Mouse (Mus musculus): ENCODE results near the gene Crk. TPM values are rescaled to one million over a fixed set of nuclear protein-coding genes. Genes with fewer than 3 reads are reported as not detected.

Crk gene
- polyA plus RNA-seq, 1 experiment from 2014 or later, result 105 TPM

DNA sequence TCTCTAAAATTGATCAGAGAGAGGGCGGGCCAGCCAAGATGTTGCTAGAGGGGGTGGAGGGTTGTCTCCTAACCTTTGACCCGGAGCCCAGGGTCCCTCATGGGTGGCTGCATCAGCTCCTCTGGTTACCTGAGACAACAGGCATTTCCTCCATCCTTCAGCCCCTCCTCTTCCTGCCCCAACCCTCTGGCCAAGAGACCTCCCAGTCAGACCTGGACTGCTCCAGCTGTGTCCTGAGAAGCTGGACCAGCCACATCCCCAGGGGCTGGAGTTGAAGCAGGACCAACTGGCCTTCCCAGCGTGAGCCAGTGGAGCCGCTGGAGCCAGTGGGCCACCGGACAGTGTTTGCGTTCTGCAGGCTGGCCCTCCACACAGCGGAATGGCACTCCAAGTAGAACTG is 28.7 kb upstream of the Crk start, which contains the start of gene Myo1c:
TSS of gene Myo1c (plus strand) at position 194 of the 400 bp plus-strand sequence.
- Histone ChIP-seq H3K27ac (replicated peaks) (peak within 1 kb of the TSS; percentile 85), H3K4me3 (replicated peaks) (peak within 1 kb of the TSS; percentile 59), H3K4me1 (peaks cover 64% of the 10 kb centered on the region), H3K36me3 (no peaks in the 10 kb centered on the region), H3K27me3 (no peaks in the 10 kb centered on the region), H3K9me3 (replicated peaks) (no peaks in the 10 kb centered on the region), H3K9ac (peak within 1 kb of the TSS; percentile 54; the same call in 1 of the 2 replicates), H3K4me2 (replicated peaks) (peak within 1 kb of the TSS; percentile 88)
- WGBS, result 61% methylated on average over 7 of the region's 7 CpGs
- ATAC-seq (ENCODE audit: insufficient number of reproducible peaks, low FRiP score, low TSS enrichment, low read depth), result no peak

DNA sequence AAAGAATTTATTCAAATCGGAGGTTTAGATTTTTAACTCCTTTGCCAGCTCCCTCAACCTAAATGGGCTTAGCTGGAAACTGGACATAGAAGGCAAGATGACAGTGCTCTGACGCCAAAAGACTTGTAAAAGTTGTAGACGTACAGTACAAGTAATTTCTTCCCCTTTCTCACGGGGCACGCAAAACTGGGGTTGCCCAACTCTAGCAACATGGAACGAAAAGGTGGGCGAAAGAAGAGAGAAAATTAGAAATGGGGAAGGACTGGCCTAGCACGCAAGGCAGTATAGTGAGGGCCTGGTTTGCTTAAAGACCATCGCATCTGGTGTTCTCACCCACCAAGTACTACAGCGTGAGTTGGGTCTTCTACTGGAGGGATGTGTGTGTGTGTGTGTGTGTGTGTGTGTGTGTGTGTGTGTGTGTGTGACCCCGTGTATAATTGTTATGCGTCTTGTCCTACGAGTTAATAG is 28.1 kb upstream of the Crk start:
- no peak for ATAC-seq (ENCODE audit: insufficient number of reproducible peaks, low FRiP score, low TSS enrichment, low read depth)
- H3K27ac ChIP-seq (replicated peaks), result peak overlapping the region; percentile 28; the same call in 1 of the 2 replicates
- H3K27me3 ChIP-seq, result no peaks in the 10 kb centered on the region

DNA sequence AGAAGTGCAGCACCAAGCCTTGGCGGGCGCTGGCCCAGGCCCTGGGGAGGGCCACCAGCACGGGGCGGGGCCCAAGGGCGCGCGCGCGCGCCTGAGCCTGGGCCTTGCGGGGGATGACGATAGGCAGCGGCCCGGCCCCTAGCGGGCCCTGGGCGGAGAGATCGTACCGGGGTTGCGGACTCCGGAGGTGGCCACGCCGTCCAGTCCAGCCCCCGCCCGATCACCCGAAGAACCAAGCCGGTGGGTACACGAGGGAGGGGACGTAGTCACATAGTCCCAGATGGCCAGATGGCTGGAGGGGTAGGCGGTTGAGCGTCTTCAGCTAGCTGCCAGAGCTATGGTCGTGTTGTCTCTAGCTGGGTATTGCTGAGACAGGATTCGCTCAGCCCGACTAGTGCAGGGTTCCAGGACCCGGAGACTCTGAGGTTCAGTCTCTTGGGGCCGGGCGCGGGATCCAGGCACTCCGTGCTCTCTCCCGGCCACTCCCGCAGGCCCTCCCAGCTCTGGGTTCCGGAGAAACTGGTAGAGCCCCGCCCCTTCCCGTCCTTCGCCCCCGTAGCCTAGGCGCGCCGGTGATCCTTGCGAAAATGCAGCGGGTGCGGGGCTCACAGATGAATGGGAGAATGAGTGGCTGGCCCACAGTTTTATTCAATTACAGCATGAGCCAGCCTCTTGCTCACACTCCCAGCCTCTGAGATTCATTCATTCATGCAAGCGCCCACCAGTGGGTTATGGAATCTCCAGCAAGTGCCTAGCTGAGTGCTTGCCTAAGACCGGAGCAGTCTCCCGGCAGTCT is 27.4 kb upstream of the Crk start:
- Histone ChIP-seq H3K27ac (replicated peaks) (peak overlapping the region; percentile 85), H3K27me3 (no peaks in the 10 kb centered on the region), H3K36me3 (no peaks in the 10 kb centered on the region), H3K9ac (peak overlapping the region; percentile 54), H3K9me3 (replicated peaks) (no peaks in the 10 kb centered on the region), H3K4me2 (replicated peaks) (peak overlapping the region; percentile 88), H3K4me1 (peaks cover 75% of the 10 kb centered on the region), H3K4me3 (replicated peaks) (peak overlapping the region; percentile 59)
- WGBS, result under 1% methylated on average over 54 of the region's 54 CpGs
- peak; percentile 59 for ATAC-seq (ENCODE audit: insufficient number of reproducible peaks, low FRiP score, low TSS enrichment, low read depth)

More for the DNA sequence above, 28.1 kb upstream of the Crk start:
- Histone ChIP-seq H3K9me3 (replicated peaks) (no peaks in the 10 kb centered on the region), H3K4me2 (replicated peaks) (peak overlapping the region; percentile 88), H3K4me1 (peaks cover 68% of the 10 kb centered on the region), H3K36me3 (no peaks in the 10 kb centered on the region), H3K9ac (peak overlapping the region; percentile 54; the same call in 1 of the 2 replicates), H3K4me3 (replicated peaks) (peak overlapping the region; percentile 59)
- WGBS, result 39% methylated on average over 13 of the region's 13 CpGs

DNA sequence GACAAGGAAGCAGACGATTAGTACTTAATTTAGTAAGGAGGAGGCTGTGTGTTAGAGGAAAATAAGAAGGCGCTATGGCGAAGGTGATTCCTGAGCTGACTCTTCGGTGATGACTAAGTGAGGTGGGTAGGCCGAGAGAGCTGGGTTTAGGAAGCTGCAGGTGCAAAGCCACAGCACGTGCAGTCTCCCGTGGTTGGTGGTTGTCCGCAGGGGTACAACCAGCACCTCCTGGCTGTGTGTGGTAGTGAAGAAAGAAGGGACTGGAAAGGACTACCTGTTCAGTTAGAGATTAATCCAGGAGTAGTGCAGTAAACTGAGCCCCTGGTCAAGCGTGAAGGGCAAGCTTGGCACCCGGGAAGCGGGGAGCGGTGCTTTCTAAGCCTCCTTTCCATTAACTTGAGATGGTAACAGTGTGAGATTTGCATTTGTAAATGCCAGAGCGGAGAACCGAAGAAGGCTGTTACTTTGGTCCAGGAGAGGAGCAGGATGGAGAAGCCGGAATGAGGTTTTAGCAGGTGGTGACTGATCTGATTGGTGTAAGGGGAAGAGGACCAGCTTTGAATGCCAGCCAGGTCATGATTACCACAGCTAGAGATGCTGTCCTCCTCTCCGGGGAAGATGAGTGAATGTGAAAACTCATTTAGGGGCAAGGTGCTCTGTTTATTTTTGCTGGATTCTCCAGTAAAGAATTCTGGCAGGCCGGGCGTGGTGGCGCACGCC is 26.7 kb upstream of the Crk start:
- peak overlapping the region; percentile 59 for H3K4me3 ChIP-seq (replicated peaks)
- H3K27ac ChIP-seq (replicated peaks), result peak overlapping the region; percentile 85
- H3K27me3 ChIP-seq, result no peaks in the 10 kb centered on the region
- WGBS, result 28% methylated on average over 20 of the region's 20 CpGs
- H3K4me1 ChIP-seq, result peaks cover 77% of the 10 kb centered on the region
- ATAC-seq (ENCODE audit: insufficient number of reproducible peaks, low FRiP score, low TSS enrichment, low read depth), result no peak
- H3K9ac ChIP-seq, result no peak overlapping the region
- 0 out of 2 replicates have a peak, but pooled peaks cover 4% of the 10 kb centered on the region for H3K36me3 ChIP-seq
- H3K9me3 ChIP-seq (replicated peaks), result no peaks in the 10 kb centered on the region
- H3K4me2 ChIP-seq (replicated peaks), result peak overlapping the region; percentile 88

DNA sequence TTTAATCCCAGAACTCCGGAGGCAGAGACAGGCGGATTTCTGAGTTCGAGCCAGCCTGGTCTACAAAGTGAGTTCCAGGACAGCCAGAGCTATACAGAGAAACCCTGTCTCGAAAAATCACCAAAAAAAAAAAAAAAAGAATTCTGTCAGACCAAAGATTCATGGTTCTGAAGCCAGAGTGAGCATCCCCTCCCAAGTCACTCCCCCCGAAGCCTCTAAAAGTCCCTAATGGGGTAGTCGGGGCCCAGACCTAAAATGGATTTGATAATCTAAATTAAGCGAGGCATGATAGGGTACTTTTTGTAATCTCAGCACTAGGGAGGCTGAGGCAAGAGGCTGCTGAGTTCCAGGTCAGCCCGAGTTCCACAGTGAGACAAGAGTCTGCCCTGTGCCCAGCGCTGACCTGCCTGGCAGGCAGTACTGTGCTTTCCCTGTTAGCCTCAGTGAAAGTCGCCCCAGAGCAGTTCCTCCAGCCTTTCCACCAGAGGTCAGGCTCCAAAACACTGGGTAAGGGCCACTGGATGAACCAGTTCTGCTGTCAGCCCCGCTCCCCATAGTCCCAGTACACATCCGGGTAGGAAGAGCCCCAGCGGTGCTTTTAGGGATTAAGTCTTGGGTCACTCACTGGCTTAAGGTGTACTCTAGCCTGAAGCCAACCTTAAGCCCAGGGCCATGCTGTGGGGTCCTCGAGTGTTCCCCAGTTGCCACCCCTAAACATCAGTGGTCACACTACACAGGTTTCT is 25.9 kb upstream of the Crk start:
- peak overlapping the region; percentile 88 for H3K4me2 ChIP-seq (replicated peaks)
- 36% methylated on average over 14 of the region's 14 CpGs for WGBS
- no peaks in the 10 kb centered on the region for H3K27me3 ChIP-seq
- H3K36me3 ChIP-seq, result peaks cover 6% of the 10 kb centered on the region; the same call in 1 of the 2 replicates
- peak overlapping the region; percentile 41; the same call in 1 of the 2 replicates for H3K9ac ChIP-seq
- H3K27ac ChIP-seq (replicated peaks), result peak overlapping the region; percentile 90
- H3K9me3 ChIP-seq (replicated peaks), result no peaks in the 10 kb centered on the region
- ATAC-seq (ENCODE audit: insufficient number of reproducible peaks, low FRiP score, low TSS enrichment, low read depth), result no peak
- H3K4me1 ChIP-seq, result peaks cover 73% of the 10 kb centered on the region
- peak overlapping the region; percentile 55 for H3K4me3 ChIP-seq (replicated peaks)

DNA sequence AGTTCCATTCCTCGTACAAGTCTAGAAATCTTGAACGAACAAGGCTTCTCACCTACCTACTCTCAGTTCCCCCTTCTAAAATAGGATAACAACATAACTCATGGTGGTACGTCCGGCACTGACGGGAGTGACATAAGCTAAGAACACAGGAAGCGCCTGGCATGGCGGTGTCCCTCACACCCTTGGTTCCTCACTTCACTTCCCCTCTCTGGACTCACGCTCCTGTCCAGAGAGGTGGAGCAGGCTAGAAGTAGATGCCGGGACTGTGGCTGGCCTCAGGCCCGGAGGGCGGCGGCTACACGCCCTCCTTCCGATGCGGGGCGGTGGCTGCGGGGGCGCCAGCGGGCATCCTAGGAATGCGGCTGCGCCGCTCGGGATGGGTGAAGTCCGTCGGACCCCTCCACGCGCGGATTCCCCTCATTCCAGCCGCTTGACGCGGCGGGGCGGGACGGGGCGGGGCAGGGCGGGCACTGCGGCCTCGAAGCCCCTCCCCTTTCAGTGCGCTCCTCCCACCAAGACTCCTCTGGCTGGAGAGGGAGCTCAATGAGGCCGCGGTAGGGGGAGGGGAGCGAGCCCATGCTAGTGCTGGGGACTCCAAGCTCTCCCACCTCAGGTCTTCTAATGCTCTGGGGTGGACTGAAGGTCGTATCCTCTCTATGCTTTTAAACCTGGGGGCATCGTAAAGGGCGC is 25.1 kb upstream of the Crk start:
- Histone ChIP-seq H3K27ac (replicated peaks) (peak overlapping the region; percentile 90), H3K4me1 (peaks cover 73% of the 10 kb centered on the region), H3K9ac (peak overlapping the region; percentile 41), H3K36me3 (peaks cover 14% of the 10 kb centered on the region), H3K4me3 (replicated peaks) (peak overlapping the region; percentile 55), H3K9me3 (replicated peaks) (no peaks in the 10 kb centered on the region), H3K4me2 (replicated peaks) (peak overlapping the region; percentile 88), H3K27me3 (no peaks in the 10 kb centered on the region)
- under 1% methylated on average over 43 of the region's 45 CpGs for WGBS
- ATAC-seq (ENCODE audit: insufficient number of reproducible peaks, low FRiP score, low TSS enrichment, low read depth), result peak; percentile 73

DNA sequence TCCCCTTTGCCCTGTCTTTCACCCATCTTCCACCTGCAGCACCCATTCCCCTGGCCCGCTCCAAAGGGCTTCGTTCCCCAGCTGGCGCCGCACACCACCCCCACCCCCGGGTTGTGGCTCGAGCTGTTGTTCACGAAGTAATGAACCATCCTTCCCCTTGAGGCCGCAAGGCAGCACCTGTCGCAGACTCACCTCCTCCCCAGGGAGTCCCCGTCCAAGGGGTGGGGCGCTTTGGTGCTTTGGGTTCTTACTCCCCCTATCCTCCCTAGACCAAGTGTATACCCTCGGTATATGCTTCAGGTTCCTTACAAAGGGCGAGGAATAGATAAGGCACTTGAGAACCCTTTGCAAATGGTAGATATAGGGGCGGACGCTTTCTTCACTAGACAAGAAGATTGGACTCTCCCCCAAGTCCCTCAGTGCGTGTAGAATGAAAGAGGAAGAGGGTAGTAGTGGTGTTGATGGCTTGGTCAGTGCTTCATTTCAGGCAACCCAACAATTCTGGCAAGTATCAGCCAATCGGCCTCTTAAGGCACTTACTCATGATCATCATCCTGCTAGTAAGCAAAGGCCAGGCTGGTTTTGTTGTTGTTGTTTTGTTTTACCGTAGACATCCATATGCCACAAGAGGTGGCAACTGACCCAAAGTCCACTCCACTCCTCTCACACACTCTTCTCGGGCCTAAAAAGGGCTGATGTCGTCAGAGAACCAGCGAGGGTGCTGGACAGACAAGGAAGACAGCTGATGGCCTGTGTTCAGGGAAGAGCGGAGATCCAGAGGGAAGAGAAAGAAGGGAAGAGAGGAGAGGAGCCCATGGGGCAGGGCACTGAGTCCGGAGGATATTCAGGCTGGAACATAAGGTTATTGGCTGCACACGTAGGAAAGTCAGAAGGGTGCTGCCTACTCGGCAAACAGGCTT is 24.3 kb upstream of the Crk start:
- Histone ChIP-seq H3K27me3 (no peaks in the 10 kb centered on the region), H3K4me2 (replicated peaks) (peak overlapping the region; percentile 88), H3K4me3 (replicated peaks) (peak overlapping the region; percentile 77), H3K27ac (replicated peaks) (peak overlapping the region; percentile 90), H3K4me1 (peaks cover 73% of the 10 kb centered on the region), H3K9ac (no peak overlapping the region), H3K9me3 (replicated peaks) (no peaks in the 10 kb centered on the region), H3K36me3 (peaks cover 22% of the 10 kb centered on the region)
- no peak for ATAC-seq (ENCODE audit: insufficient number of reproducible peaks, low FRiP score, low TSS enrichment, low read depth)
- WGBS, result 40% methylated on average over 25 of the region's 25 CpGs

DNA sequence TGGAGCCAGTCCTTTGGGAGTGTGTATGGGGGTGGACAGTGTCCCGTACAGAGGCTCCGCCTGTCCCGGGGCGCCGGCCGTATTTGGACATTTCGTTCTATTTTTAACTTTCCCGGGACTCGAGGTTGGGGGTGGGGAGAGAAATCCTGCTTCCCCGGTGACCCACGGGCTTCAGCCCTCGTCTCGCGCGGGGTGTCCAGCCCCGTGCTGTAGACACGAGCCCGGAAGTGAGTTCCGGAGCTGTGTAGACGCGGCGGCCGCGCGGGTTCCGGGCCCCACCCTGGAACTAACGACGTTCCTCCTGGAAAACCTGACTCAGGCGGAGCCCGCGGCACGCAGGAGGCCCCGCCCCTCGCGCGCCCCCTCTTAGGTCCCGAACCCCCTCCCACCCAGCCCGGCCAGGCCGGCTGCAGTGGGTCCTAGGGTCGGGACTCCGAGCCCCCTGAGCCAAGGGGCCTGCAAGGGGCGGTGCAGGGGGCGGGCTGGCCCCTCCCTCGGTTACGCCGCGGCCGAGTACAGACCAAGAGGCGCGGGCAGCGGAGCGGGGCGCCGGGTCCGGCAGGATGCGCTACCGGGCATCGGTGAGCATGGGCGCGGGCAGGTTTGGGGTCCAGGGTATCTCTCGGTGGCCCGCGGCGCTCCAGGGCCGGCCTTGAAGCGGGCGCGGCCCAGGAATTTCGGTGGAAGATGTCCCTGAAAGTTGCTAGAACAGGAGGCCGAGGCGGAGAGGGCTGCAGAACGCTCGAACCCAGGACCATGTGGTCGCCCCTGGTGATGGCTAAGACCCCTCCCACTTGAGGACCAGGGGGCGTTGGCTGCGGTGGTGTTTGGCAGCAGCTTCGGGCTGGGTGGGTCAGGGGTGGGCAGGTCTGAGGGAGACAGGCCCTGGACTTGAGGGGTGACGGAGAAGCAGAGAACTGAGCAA is 23.2 kb upstream of the Crk start:
- WGBS, result 1% methylated on average over 78 of the region's 78 CpGs
- Histone ChIP-seq H3K27ac (replicated peaks) (peak overlapping the region; percentile 90), H3K36me3 (peaks cover 33% of the 10 kb centered on the region), H3K27me3 (no peaks in the 10 kb centered on the region), H3K4me1 (peaks cover 66% of the 10 kb centered on the region), H3K4me3 (replicated peaks) (peak overlapping the region; percentile 77), H3K4me2 (replicated peaks) (peak overlapping the region; percentile 88), H3K9ac (peak overlapping the region; percentile 66), H3K9me3 (replicated peaks) (no peaks in the 10 kb centered on the region)
- ATAC-seq (ENCODE audit: insufficient number of reproducible peaks, low FRiP score, low TSS enrichment, low read depth), result peak; percentile 64
